Mouse (Mus musculus) cerebellum, adult 2 months (tissue): Measurements from ENCODE around the gene Lrrc75a. TPM values are rescaled to one million over a fixed set of nuclear protein-coding genes. Genes with fewer than 3 reads are reported as not detected.
A peak's percentile ranks its signal among the peaks of the same experiment; 100 is the strongest.

Experiments
- DNase-seq, 2 experiments: peaks; one replicate each; pipeline ENCODE4 v3.0.0; 2021
- H3K27ac ChIP-seq: fragments of 200-500 bp; 2 replicates; pipeline ENCODE4 v1.5.1; 2012; ENCODE audit warnings: low read length, control low read depth, inconsistent platforms; ENCODE audit not compliant: insufficient read depth
- H3K27me3 ChIP-seq: fragments of 200-500 bp; 2 replicates; pipeline ENCODE4 v1.6.1; 2012; ENCODE audit warnings: inconsistent platforms, mild to moderate bottlenecking, low read length, moderate library complexity; ENCODE audit not compliant: control insufficient read depth, insufficient read depth
- H3K4me1 ChIP-seq: fragments of 200-500 bp; 2 replicates; pipeline ENCODE4 v1.6.1; 2011; ENCODE audit warnings: low read length; ENCODE audit not compliant: control insufficient read depth, insufficient read depth
- H3K4me3 ChIP-seq: fragments of 200-500 bp; replicated peaks from 2 replicates; pipeline ENCODE3; 2011; ENCODE audit warnings: mild to moderate bottlenecking, low read depth, low read length, control low read depth; ENCODE audit not compliant: insufficient read depth
- CTCF ChIP-seq: fragments of 200-500 bp; IDR thresholded peaks from 2 replicates; pipeline ENCODE4 v1.5.1; 2011; ENCODE audit warnings: low read depth, mild to moderate bottlenecking, control low read depth, low read length, moderate library complexity, borderline replicate concordance; ENCODE audit not compliant: insufficient read depth
- POLR2A ChIP-seq: fragments of 200-500 bp; IDR thresholded peaks from 2 replicates; pipeline ENCODE4 v1.6.1; 2011; ENCODE audit warnings: low read length, control low read depth, borderline replicate concordance; ENCODE audit not compliant: insufficient read depth
- WGBS: fragments of 180-500 bp; shearing (Covaris S2); methylation state at CpG from one replicate; pipeline ENCODE4 v1.1.7; 2018; 5-methylcytosine and 5-hydroxymethylcytosine counted together
- polyA plus RNA-seq: library from polyadenylated mRNA; depleted of rRNA; stranded (reverse); fragments of >200 nt; gene quantifications from 2 replicates; pipeline ENCODE4 v1.2.3, GENCODE M21; 2012

The Lrrc75a gene
- polyA plus RNA-seq, 1 experiment, result 6.5 TPM

DNA sequence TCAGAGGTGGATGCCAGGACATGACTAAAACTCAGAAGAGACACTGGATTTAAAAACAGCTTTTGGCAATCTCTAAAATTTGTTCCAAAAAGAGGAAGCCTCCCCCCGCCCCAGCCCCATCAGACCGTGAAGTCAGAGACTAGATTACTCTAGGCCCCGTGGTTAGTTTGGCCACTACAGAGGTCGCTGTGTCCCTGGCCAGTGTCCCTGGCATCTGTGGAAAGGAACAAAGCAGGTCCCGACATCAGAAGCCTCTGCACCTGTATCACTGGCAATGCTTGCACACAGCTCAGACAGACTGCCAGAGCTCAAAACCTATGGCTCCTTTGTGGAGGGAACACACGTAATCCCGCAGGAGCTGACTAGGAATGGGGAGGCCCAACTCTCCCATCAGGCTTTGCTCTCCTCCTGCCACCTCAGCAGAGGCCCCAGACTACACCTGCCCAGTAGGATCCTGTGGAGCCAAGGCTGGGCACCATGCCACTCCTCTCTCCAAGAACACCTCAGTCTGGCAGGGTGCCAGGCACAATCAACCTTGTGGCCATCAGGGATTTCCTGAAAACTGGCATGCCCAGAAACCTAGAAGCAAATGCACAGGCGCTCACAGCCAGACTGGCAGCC is 5.2 kb downstream of the Lrrc75a start:
- WGBS, result 12% methylated on average over 8 of the region's 8 CpGs
- H3K4me1 ChIP-seq, result peaks cover 9% of the 10 kb centered on the region
- H3K4me3 ChIP-seq, result no peak overlapping the region
- no peaks in the 10 kb centered on the region for H3K27me3 ChIP-seq
- H3K27ac ChIP-seq, result no peak overlapping the region
- peak; percentile 84 to 86 for DNase-seq
- TF ChIP-seq CTCF (no peak), POLR2A (no peak)

DNA sequence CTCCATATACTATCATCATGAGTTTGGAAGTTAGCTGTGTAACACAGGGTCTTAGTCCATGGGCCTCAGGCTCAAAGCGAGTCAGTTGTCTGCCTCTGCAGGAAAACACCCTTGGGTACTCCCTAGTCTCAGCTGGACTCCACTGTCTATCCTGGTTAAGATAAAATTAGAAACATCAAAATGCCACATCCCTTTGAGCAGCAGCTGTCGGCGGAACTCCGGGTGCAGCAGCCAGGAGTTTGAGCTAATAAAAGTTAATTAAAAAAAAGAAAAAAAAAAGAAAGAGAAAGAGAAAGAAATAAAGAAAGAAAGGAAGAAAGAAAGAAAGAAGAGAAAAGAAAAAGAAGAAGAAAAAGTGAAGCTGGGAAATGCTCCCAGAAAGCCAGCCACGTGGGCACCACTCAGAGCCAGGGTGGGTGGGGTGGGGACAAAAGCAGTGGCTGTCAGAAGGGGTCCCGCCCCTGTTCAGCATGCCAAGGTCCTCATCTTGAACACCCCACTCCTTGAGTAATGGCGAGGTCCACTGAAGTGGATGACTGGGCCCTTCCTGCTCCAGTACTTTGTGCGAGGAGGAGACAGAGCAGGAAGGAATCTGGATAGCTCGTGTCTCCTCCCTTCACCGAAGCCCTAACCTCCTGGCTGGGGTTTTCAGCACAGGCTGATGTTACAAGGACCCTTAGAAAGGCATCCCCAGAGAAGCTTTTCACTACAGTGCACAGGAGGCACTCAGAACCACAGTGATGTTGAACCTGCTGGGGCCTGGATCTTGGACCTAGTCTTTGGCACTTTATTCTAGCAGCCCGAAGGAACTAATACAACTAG is 6.1 kb downstream of the Lrrc75a start:
- DNase-seq, result no peak
- Histone ChIP-seq H3K4me3 (no peak overlapping the region), H3K4me1 (peaks cover 9% of the 10 kb centered on the region), H3K27ac (no peak overlapping the region), H3K27me3 (no peaks in the 10 kb centered on the region)
- 56% methylated on average over 11 of the region's 11 CpGs for WGBS
- TF ChIP-seq POLR2A, result no peak
- TF ChIP-seq CTCF, result no peak

DNA sequence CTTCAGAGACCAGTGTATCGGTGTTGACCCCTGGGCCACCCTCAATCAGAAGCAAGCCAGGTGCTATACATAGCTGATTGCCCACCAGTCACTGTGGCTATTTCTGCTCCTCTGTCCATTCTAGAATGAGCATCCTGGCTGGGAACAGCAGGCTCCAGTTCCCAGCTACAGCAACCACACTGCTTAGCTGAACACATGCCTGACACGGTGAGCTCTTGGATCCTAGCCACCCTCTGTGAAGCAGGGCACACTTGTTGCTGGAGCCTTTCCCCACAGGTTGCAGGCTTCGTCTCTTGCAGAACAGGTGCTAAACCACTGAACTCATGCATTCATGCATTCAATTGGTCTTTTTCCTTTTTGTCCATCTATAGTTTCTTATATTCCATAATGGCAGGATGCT is 7.9 kb downstream of the Lrrc75a start:
- TF ChIP-seq CTCF, result no peak
- TF ChIP-seq POLR2A, result no peak
- H3K4me1 ChIP-seq, result peaks cover 9% of the 10 kb centered on the region
- H3K4me3 ChIP-seq, result no peak overlapping the region
- 32% methylated on average over 3 of the region's 3 CpGs for WGBS
- H3K27me3 ChIP-seq, result no peaks in the 10 kb centered on the region
- H3K27ac ChIP-seq, result no peak overlapping the region
- DNase-seq, result no peak

DNA sequence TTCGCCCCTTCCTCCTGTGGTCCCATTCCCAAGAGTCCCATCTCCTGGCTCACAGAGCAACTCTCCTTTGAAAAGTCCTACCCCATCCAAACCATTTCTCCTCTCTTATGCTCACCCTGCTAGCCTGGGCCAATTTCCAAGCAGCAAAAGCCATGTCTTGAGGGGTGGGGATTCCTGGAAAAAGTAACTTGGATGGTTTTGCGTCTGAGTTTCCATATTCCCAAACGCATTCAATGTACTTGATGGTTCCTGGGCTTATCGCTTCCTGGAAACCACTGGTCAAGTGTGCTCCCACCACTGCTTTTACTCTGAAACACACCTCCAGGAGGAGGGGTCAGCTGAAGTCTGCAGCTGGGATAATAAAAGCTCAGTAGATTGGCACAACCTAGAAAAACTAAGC is 9.9 kb downstream of the Lrrc75a start:
- TF ChIP-seq POLR2A (no peak), CTCF (no peak)
- Histone ChIP-seq H3K27me3 (no peaks in the 10 kb centered on the region), H3K4me1 (peaks cover 5% of the 10 kb centered on the region), H3K27ac (no peak overlapping the region), H3K4me3 (no peak overlapping the region)
- DNase-seq, result no peak
- WGBS, result 92% methylated on average over 4 of the region's 4 CpGs

DNA sequence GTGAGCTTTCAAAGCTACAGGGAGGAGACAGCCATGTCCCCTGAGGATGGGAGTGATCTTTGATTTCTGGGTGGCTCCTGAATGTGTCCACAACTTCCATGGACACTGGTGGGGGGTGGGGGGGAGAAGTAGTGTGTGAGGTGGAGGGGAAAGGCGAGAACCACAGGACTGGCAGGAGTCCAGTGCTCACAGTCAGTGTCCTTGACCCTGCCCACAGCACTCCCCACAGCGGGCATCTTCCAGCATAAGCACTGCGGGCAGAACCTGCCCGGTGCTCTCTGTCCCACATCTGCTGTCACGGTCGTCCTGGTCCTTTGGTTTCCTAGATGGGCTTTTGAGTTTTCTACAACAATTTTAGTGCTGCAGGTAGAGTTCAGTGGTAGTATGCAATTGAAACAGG is 10.5 kb downstream of the Lrrc75a start:
- no peak for DNase-seq
- no peak overlapping the region for H3K27ac ChIP-seq
- H3K4me3 ChIP-seq, result no peak overlapping the region
- TF ChIP-seq CTCF (no peak), POLR2A (no peak)
- 70% methylated on average over 6 of the region's 6 CpGs for WGBS
- no peaks in the 10 kb centered on the region for H3K4me1 ChIP-seq
- H3K27me3 ChIP-seq, result no peaks in the 10 kb centered on the region

DNA sequence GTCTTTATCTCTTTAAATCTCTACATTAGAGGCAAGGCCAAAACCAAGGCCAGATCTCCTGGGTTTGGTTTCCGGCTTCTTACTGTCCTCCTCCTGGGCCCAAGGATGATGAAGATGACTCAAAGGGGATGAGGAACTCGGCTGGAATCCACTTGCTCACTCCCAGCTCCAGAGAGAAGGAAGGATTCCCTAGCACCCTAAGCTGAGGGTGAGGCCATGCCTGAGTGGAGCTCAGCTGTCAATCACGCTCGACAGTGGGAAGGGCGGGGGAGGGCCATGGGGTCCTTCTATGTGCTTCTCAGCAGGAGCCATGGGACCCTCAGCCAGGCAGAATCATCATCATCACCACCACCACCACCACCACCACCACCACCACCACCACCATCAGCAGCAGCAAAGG is 10.9 kb downstream of the Lrrc75a start:
- DNase-seq, result no peak
- Histone ChIP-seq H3K27me3 (no peaks in the 10 kb centered on the region), H3K4me3 (no peak overlapping the region), H3K27ac (no peak overlapping the region), H3K4me1 (no peaks in the 10 kb centered on the region)
- no peak for TF ChIP-seq POLR2A
- TF ChIP-seq CTCF, result no peak
- WGBS, result 75% methylated on average over 5 of the region's 5 CpGs

DNA sequence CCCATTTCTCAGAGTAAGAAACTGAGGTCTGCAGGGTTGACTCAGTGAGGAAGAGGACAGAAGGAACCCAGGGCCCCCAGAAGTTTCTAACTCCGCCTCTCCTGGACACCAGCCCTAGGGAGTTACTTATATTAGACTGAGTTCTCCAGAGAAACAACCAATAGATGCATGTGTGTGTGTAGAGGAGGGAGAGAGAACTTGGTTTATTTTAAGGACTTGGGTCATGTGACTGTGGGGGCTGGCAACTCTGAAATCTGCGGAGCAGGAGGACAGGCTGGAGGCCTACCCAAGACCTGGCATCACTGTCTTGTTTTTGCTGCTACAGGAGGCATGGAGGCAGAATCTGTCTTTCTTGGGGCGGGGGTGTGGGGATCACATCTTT is 11.5 kb downstream of the Lrrc75a start:
- no peak overlapping the region for H3K4me3 ChIP-seq
- no peak for DNase-seq
- WGBS, result 68% methylated on average over 3 of the region's 3 CpGs

More for the DNA sequence above, 11.5 kb downstream of the Lrrc75a start:
- TF ChIP-seq CTCF, result no peak
- TF ChIP-seq POLR2A, result no peak
- Histone ChIP-seq H3K4me1 (no peaks in the 10 kb centered on the region), H3K27ac (no peak overlapping the region), H3K27me3 (no peaks in the 10 kb centered on the region)
